In the genomic region with DNA sequence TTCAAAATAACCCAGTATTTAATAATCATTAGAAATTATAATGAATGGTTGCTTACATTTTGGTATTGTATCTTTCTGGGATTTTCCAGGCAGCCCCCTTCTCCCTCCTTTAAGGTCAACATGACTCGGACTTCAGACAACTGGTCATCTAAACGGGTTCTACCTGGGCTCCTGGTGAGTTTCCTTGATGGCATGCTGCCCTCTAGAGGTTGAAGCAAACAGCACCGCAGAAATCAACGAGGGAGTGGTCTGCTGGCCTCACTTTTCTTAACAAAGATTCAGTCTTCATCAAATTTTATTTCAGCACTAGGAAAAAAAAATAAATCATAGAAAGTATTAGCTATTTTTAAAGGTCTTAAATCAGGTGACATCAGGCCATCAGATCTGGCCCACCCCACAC, we compare ENCODE assay signal across 11 mouse cellular contexts. TPM values are rescaled to one million over a fixed set of nuclear protein-coding genes. Genes with fewer than 3 reads are reported as not detected.
DNase-seq lines count a peak whose midpoint lies in the region; ATAC-seq and TF ChIP-seq lines count a peak whose summit lies in the region.
"Had no signal": no experiment of that assay in that cellular context is flagged by ENCODE, and none has a peak within 500 bp of the region (broad histone marks: within the 10 kb centered on the region; RNA-seq: fewer than 3 reads in every experiment).

No protein-coding gene starts in this region.

- no peak overlapping the region for H3K4me2 ChIP-seq in midbrain, postnatal 0 days (ENCODE audit: low read depth, low read length, poor library complexity, severe bottlenecking)
- H3K4me2 ChIP-seq in midbrain, embryonic 16.5 days (ENCODE audit: low read length), result no peak overlapping the region
- H3K4me2 ChIP-seq: liver, embryonic 15.5 days; neural tube, embryonic 15.5 days had no signal

- TF ChIP-seq EP300 in heart, adult 2 months (IDR thresholded peaks at IDR 0.05; ENCODE audit: insufficient read depth, low read depth, low read length), result no peak

- TF ChIP-seq POLR2A in heart, adult 2 months (IDR thresholded peaks at IDR 0.05; ENCODE audit: insufficient read depth, low read depth, low read length), result no peak

- H3K27me3 ChIP-seq in heart, adult 2 months (ENCODE audit: control insufficient read depth, insufficient read depth, low read length), result no peaks in the 10 kb centered on the region; the same call in 1 of the 2 replicates
- H3K27me3 ChIP-seq in midbrain, postnatal 0 days (ENCODE audit: insufficient read depth, low read length), result peaks cover 14% of the 10 kb centered on the region
- H3K27me3 ChIP-seq in midbrain, embryonic 16.5 days (ENCODE audit: control insufficient read depth, insufficient read depth, low read depth, low read length), result peaks cover 13% of the 10 kb centered on the region
- H3K27me3 ChIP-seq: liver, embryonic 15.5 days had no signal

- intact Hi-C loops in heart, adult 2 months (cut with DNase I), result loop anchor here (5.0 kb wide), 1 partner anchor 534 kb away; no protein-coding TSS in a partner anchor

- 12% methylated on average over 4 of the region's 4 CpGs for WGBS in heart, adult 2 months
- 22% methylated on average over 4 of the region's 4 CpGs for WGBS in midbrain, postnatal 0 days
- whole genome bisulfite sequencing in midbrain, embryonic 16.5 days, result 13% methylated on average over 4 of the region's 4 CpGs

- no peak overlapping the region for H3K9ac ChIP-seq in heart, adult 2 months (ENCODE audit: low read depth, low read length)
- H3K9ac ChIP-seq in midbrain, postnatal 0 days (replicated peaks; ENCODE audit: low read length, poor library complexity, severe bottlenecking), result no peak overlapping the region
- no peak overlapping the region for H3K9ac ChIP-seq in midbrain, embryonic 16.5 days (ENCODE audit: low read depth, low read length)
- H3K9ac ChIP-seq: liver, embryonic 15.5 days; neural tube, embryonic 15.5 days had no signal

- no peak overlapping the region for H3K27ac ChIP-seq in heart, adult 2 months
- H3K27ac ChIP-seq in midbrain, postnatal 0 days (ENCODE audit: low read depth, low read length), result no peak overlapping the region
- no peak overlapping the region for H3K27ac ChIP-seq in midbrain, embryonic 16.5 days (ENCODE audit: low read length)
- H3K27ac ChIP-seq: liver, embryonic 15.5 days; neural tube, embryonic 15.5 days had no signal

- H3K4me1 ChIP-seq in heart, adult 2 months (ENCODE audit: control insufficient read depth, insufficient read depth, low read length), result no peaks in the 10 kb centered on the region; the same call in 1 of the 2 replicates
- no peaks in the 10 kb centered on the region for H3K4me1 ChIP-seq in midbrain, postnatal 0 days (ENCODE audit: insufficient read depth, low read length)
- no peaks in the 10 kb centered on the region for H3K4me1 ChIP-seq in midbrain, embryonic 16.5 days (ENCODE audit: control insufficient read depth, insufficient read depth, low read length)
- H3K4me1 ChIP-seq: liver, embryonic 15.5 days; neural tube, embryonic 15.5 days had no signal

- no peak for DNase-seq in heart, adult 2 months
- no peak for DNase-seq in heart, adult 8-10 months (ENCODE audit: low spot score)
- DNase-seq in midbrain, postnatal 0 days (ENCODE audit: low spot score), result no peak
- peak; percentile 25 for DNase-seq in brain, adult 2 months (ENCODE audit: low read depth, low spot score)
- peak; percentile 44 for DNase-seq in retina, postnatal 1 day
- DNase-seq in ovary, adult 18-20 months (ENCODE audit: low spot score), result no peak
- no peak for DNase-seq in spleen, postnatal 10 days (ENCODE audit: low spot score in 2 of 2)

- H3K4me3 ChIP-seq in heart, adult 2 months, result no peak overlapping the region
- H3K4me3 ChIP-seq in midbrain, postnatal 0 days (ENCODE audit: low read depth, low read length), result no peak overlapping the region
- H3K4me3 ChIP-seq in midbrain, embryonic 16.5 days (ENCODE audit: low read depth, low read length), result no peak overlapping the region
- H3K4me3 ChIP-seq: liver, embryonic 15.5 days; neural tube, embryonic 15.5 days had no signal

- no peak for ATAC-seq in midbrain, postnatal 0 days (ENCODE audit: low FRiP score)
- ATAC-seq in midbrain, embryonic 16.5 days, result no peak
- ATAC-seq: inflammation-experienced regulatory T-cells, adult 6 months had no signal

- no peaks in the 10 kb centered on the region for H3K36me3 ChIP-seq in heart, adult 2 months (ENCODE audit: control insufficient read depth, insufficient read depth, low read length)
- no peaks in the 10 kb centered on the region for H3K36me3 ChIP-seq in midbrain, postnatal 0 days (ENCODE audit: insufficient read depth, low read length)
- no peaks in the 10 kb centered on the region for H3K36me3 ChIP-seq in midbrain, embryonic 16.5 days (ENCODE audit: control insufficient read depth, insufficient read depth, low read length)
- H3K36me3 ChIP-seq: liver, embryonic 15.5 days; neural tube, embryonic 15.5 days had no signal

- TF ChIP-seq CTCF in heart, adult 2 months (IDR thresholded peaks at IDR 0.05), result peak; percentile 66
- peak; percentile 58 for TF ChIP-seq CTCF in midbrain, postnatal 0 days (IDR thresholded peaks at IDR 0.05)

- no peaks in the 10 kb centered on the region for H3K79me2 ChIP-seq in heart, adult 2 months (replicated peaks; ENCODE audit: control insufficient read depth, insufficient read depth, low read length)

- no peaks in the 10 kb centered on the region for H3K9me3 ChIP-seq in midbrain, postnatal 0 days (ENCODE audit: low read length)
- H3K9me3 ChIP-seq in midbrain, embryonic 16.5 days (replicated peaks; ENCODE audit: control insufficient read depth, low read length, poor library complexity, severe bottlenecking), result no peaks in the 10 kb centered on the region
- H3K9me3 ChIP-seq: liver, embryonic 15.5 days; neural tube, embryonic 15.5 days had no signal

RNA-seq across cellular contexts. Expression of gene Nkx2-9, which starts 21.4 kb away (rescaled TPM):
- not detected for total RNA-seq in heart, adult 2 months (2021)
- polyA plus RNA-seq in heart, adult 2 months (2012; rRNA removed), result 0.18 TPM in 1 of 2 replicates, not detected in the other
- under 1 TPM in 2 of 4 experiments, not detected in 2; 0.34 to 0.57 TPM for total RNA-seq in heart, adult 8-10 months (2022)
- not detected in 2 replicates for total RNA-seq in midbrain, postnatal 0 days (2014; rRNA removed)
- polyA plus RNA-seq in midbrain, postnatal 0 days (2015; fragmentation: Nextera tagmentation; extraction: Ambion mirVana), result not detected in 2 replicates
- not detected in 2 replicates for polyA plus RNA-seq in midbrain, embryonic 16.5 days (2015; fragmentation: Nextera tagmentation; extraction: Ambion mirVana)
- polyA plus RNA-seq: inflammation-experienced regulatory T-cells, adult 6 months; liver, embryonic 15.5 days had no signal

RNA-seq across cellular contexts. Expression of gene Nkx2-1, which starts 55.0 kb away (rescaled TPM):
- not detected for total RNA-seq in heart, adult 2 months (2021)
- 0.68 TPM in 1 of 2 replicates, not detected in the other for polyA plus RNA-seq in heart, adult 2 months (2012; rRNA removed)
- total RNA-seq in heart, adult 8-10 months (2022), result not detected
- total RNA-seq in midbrain, postnatal 0 days (2014; rRNA removed), result 0.19 and 1.6 TPM in 2 replicates
- 5.1 and 7.6 TPM in 2 replicates for polyA plus RNA-seq in midbrain, postnatal 0 days (2015; fragmentation: Nextera tagmentation; extraction: Ambion mirVana)
- polyA plus RNA-seq in midbrain, embryonic 16.5 days (2015; fragmentation: Nextera tagmentation; extraction: Ambion mirVana), result 3.2 and 5.7 TPM in 2 replicates
- polyA plus RNA-seq: inflammation-experienced regulatory T-cells, adult 6 months; liver, embryonic 15.5 days; neural tube, embryonic 15.5 days had no signal

Comparison
In these comparisons a context has a peak if more than half of its experiments do, and no peak if none do; other contexts are left out.
1. DNase-seq: peak in brain, adult 2 months (single experiment) and retina, postnatal 1 day (single experiment); none in heart, adult 2 months (0 of 2), heart, adult 8-10 months (single experiment), midbrain, postnatal 0 days (single experiment), ovary, adult 18-20 months (single experiment) and spleen, postnatal 10 days (0 of 2).